ENCODE assay signal across 25 mouse cellular contexts in the genomic region with DNA sequence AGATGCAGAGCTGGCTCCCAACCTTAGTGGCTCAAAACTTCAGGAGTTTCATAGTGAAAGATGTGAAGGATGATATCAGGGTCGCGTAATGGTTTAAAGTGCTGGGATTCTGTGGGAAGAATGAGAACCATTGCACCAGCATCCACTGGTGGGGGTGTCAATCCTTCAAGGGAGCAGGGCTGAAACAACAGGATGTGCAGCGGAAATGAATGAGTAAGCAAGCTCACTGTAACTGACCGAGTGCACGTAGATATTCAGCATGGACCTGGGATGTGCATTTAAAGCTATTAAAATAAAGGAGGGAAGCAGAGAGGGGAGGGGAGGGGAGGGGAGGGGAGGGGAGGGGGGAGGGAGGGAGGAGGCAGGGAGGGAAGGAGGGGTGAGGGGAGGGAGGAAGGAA.
"Had no signal": no experiment of that assay in that cellular context is flagged by ENCODE, and none has a peak within 500 bp of the region (broad histone marks: within the 10 kb centered on the region; RNA-seq: fewer than 3 reads in every experiment).

No protein-coding gene starts in this region.

- ATAC-seq: forebrain, embryonic 16.5 days; hindbrain, embryonic 16.5 days; inflammation-experienced regulatory T-cells, adult 6 months; intestine, embryonic 15.5 days; intestine, postnatal 0 days had no signal

- H3K27me3 ChIP-seq: heart, embryonic 13.5 days; hindbrain, embryonic 12.5 days; intestine, embryonic 15.5 days; limb, embryonic 13.5 days; limb, embryonic 15.5 days had no signal

- H3K27ac ChIP-seq: gastrocnemius, adult 2 months; heart, embryonic 13.5 days; hindbrain, embryonic 12.5 days; hindbrain, embryonic 14.5 days; intestine, embryonic 15.5 days; layer of hippocampus, adult 2 months; left cerebral cortex, adult 2 months; limb, embryonic 13.5 days; limb, embryonic 15.5 days had no signal

- H3K4me2 ChIP-seq: heart, embryonic 11.5 days; heart, embryonic 13.5 days; hindbrain, embryonic 12.5 days; hindbrain, embryonic 14.5 days; intestine, embryonic 15.5 days; limb, embryonic 13.5 days; limb, embryonic 15.5 days had no signal

- DNase-seq: gastrocnemius, adult 2 months; gastrocnemius, postnatal 10 days; gastrocnemius, postnatal 25 days; heart, postnatal 10 days; heart, postnatal 4 days; kidney, adult 18-20 months; kidney, adult 8-10 months; kidney, postnatal 10 days; kidney, postnatal 25 days; kidney, postnatal 4 days; left cerebral cortex, postnatal 4 days had no signal

- H3K9me3 ChIP-seq: heart, embryonic 13.5 days; hindbrain, embryonic 10.5 days; hindbrain, embryonic 12.5 days; intestine, embryonic 15.5 days; limb, embryonic 13.5 days; limb, embryonic 15.5 days had no signal

- H3K4me3 ChIP-seq: gastrocnemius, adult 2 months; heart, embryonic 13.5 days; hindbrain, embryonic 10.5 days; hindbrain, embryonic 12.5 days; intestine, embryonic 15.5 days; layer of hippocampus, adult 2 months; left cerebral cortex, adult 2 months; limb, embryonic 13.5 days; limb, embryonic 15.5 days had no signal

- H3K36me3 ChIP-seq: heart, embryonic 13.5 days; hindbrain, embryonic 10.5 days; hindbrain, embryonic 12.5 days; intestine, embryonic 15.5 days; limb, embryonic 13.5 days; limb, embryonic 15.5 days had no signal

- H3K9ac ChIP-seq: heart, embryonic 13.5 days; hindbrain, embryonic 12.5 days; hindbrain, embryonic 14.5 days; intestine, embryonic 15.5 days; limb, embryonic 13.5 days; limb, embryonic 15.5 days had no signal
